Mouse (Mus musculus) retina, adult 2 months (tissue): Measurements from ENCODE around the gene Cavin3.
"Not testable (repeated sequence)": the region's sequence is repeated elsewhere in the genome, so short reads cannot be mapped to it uniquely, and the experiment has no call there.

ENCODE experiments used
- DNase-seq: peaks from one replicate; pipeline ENCODE4 v3.0.0-alpha.2; 2012; ENCODE audit warnings: low read depth, low spot score

Cavin3 gene

DNA sequence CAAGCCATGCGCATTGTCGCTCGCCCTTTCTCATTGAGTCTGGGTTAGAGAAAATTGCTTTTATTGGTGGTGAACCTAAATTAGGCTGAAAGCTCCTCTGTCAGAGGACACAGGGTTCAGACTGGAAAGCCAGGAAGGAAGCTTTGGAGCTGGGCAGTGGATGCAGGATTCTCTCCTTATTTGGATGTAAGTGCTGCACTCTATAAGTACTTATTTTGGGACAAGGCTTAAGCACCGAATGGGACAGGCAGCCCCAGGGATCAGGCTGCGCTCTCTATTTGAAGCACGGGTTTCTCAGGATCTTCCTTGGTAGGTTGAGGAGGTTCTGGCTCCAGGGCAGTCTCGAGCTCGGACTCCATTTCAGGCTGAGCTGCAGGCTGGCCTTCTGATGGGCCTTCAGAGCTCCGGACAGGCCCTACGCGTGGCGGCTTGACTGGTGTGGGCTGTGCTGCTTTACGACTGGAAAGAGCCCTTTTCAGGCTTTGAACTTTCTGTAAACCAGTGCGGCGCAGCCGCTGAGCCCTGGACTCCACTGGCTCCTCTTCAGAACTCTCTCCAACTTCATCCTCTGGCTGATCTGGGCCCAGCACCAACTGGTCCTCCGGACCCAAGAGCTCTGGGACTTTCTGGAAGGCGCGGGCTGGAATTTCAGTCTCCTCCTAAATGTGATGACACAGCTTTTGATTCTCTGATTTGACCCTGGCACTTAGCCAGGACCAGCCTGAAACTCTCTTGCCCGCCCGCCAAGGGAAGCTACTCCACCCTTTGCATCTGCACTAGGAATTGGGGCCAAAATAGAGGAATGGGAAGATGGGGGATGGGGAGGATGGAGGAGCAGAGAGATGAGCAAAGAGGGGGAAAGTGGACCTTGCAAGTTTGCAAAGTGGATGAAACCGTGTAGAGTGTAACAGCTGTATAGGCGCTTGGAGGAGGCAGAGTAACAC, 1.3 kb downstream of the Cavin3 start:
- no peak for DNase-seq

- no peak for DNase-seq
These were observed 2.0 kb downstream of the Cavin3 start for GRCm38 (mm10) chr7:105480081-105480480.

- no peak for DNase-seq
These were observed 2.9 kb downstream of the Cavin3 start for GRCm38 (mm10) chr7:105479232-105479631.

GRCm38 (mm10) chr7:105478344-105478743, 3.8 kb downstream of the Cavin3 start:
- no peak for DNase-seq

GRCm38 (mm10) chr7:105477841-105478240, 4.3 kb downstream of the Cavin3 start:
- DNase-seq = no peak

DNA sequence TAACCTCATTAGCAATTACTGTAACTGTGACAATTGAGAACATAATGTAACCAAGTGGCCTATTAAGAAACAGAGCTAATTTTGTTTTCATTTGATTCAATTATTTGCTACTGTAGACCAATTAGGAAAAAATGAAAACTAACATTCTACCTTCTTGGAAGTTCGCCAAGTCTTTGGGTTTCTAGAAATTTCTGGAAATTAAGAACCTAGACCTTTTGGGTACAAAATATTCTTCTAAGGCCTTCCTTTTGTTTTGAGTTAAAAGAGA, 4.7 kb downstream of the Cavin3 start:
- DNase-seq = no peak

- no peak for DNase-seq
These were observed 5.2 kb downstream of the Cavin3 start for GRCm38 (mm10) chr7:105476683-105477432.

DNA sequence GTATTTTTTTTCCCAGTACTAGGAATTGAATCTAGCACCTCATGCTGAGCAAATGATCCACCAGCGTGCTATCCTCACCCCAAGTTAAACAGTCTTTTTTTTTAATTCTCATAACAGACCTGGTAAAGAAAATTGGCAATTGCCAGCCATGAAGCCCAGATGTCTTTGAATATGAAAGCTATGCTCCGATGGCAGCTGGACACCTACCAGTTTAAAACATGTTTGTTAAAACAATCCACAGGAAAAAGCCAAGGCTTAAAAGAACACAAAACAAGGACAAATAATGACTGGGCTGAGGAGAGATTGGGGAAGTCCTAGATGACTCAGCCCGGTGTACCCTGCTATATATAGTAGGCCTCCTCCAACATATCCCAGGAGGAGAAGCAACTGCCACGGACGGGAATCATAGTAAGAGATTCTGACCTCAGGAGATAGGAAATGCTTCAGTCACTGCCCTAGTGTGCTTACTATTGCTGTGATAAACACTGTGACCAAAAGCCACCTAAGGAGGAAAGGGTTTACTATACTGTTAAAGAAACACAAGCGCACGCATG, 6.6 kb downstream of the Cavin3 start:
- no peak for DNase-seq

- DNase-seq = no peak
These were observed 7.3 kb downstream of the Cavin3 start for GRCm38 (mm10) chr7:105474771-105475315.

DNA sequence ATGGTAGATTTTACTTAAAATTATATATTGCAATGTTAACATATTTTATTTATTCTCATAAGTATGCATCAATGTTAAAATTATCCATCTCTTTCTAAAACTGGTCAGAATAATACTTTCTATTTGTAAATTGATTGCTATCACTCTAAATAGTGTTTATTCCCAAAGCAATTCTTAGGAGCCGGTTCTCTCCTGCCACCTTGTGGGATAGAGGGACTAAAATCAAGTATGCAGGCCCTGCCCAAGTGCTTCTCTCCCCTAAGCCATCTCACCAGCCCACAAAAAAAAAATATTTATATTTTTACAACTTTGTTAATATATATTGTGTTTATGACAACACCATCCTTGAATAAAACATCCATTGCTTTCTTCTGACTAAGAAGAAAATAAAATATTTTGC, 9.5 kb downstream of the Cavin3 start:
- DNase-seq = no peak

DNA sequence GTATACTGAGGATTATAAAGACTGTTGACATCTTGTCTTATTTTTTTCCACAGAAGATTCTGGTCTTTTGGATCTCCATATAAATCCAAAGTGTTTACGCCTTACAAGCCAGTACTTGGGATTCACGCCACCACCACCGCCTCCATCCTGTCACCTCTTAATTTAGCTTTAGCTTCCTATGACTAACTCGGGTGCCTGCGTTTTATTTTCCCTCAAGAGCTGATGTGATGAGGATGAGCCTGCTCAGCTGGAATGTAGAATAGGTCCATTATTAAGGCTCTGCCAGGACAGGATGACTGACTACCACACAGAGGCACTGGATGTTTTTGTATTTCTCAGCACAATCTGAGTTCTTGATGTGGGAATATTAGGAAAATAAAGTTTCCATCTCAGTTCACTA, 16.6 kb downstream of the Cavin3 start:
- DNase-seq = not testable (repeated sequence)

GRCm38 (mm10) chr7:105458546-105458945, 23.6 kb downstream of the Cavin3 start:
- no peak for DNase-seq

- DNase-seq = not testable (repeated sequence)
These were observed 28.8 kb downstream of the Cavin3 start for GRCm38 (mm10) chr7:105453345-105453744.

DNA sequence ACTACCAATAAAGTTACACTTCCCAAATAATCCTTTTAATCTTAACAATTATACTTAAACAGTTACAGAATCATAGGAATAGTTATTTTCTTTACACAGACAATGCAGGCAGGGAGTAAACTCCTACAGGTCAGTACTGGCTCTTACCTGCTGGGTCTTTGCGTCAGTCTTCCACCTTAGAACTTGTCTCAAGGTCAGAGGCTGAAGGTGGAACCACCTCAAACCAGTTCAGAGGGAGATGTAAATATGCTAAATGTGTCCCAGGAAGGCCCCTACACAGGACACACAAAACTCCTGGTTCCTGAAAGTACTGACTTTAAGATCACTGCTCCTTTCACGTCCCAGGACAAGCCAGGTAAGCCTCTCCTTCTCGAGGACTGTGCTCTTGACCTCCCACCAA, 37.0 kb downstream of the Cavin3 start:
- DNase-seq = no peak

GRCm38 (mm10) chr7:105441426-105441825, 40.7 kb downstream of the Cavin3 start:
- DNase-seq = no peak

DNA sequence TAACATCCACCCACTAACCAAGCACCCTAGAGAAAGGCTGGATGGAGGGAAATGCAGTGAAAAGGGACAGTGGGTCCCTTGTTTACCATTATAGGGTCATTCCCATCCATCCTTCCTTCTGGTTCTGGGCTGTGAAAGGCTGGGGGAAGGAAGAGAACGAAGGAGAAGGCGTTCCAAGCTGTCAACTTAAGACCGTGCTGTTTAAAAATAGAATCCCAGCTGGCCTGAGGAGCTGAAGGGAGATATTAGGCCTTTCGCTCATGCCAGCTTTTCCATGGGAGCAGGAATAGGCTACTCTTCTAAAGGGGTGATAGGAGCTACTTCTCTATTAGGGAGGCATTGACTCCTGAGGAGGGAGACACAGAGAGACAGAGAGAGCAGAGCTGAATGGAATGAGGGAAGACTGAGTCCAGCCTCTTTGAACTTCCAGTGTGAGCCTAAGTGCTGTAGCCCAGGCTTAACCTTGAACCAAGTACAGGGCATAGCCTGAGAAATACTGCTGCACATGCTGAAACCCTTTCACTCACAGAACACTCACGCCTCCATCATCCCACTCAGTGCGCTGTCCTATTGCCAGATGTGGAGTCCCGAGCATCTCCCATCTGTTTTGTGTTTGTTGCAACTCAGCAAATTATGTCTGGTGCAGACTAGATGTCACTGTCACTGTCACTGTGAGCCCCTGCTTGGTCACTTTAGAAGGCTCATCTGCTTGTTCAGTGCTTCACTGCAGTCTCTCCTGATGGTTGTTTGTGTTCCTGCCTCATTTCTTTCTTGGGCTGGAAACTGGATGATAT, 43.9 kb downstream of the Cavin3 start:
- no peak for DNase-seq

- no peak for DNase-seq
These were observed 47.3 kb downstream of the Cavin3 start for GRCm38 (mm10) chr7:105434798-105435197.

- DNase-seq = no peak
These were observed 48.2 kb downstream of the Cavin3 start for GRCm38 (mm10) chr7:105433859-105434258.

GRCm38 (mm10) chr7:105432058-105432457, 50.0 kb downstream of the Cavin3 start:
- DNase-seq = no peak
